In the genomic region with DNA sequence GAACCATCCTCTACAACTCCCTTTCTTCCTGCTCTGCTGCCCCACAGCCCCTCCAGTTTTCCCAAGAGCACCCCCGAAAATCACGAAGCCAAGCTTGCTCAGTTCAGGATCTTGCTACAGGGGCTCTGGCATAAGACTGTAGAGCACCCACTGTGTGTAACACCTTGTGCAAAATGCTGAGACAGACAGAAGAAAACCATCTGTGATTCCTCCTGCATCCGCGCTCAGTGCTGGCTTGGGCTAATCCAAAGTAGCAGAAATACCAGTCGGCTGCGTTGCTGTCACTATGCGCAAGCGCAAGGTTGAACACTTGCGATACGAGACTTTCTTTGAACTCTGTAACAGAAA, we compare ENCODE assay signal across 9 mouse cellular contexts. TPM values are rescaled to one million over a fixed set of nuclear protein-coding genes. Genes with fewer than 3 reads are reported as not detected.
DNase-seq lines count a peak whose midpoint lies in the region; ATAC-seq lines count a peak whose summit lies in the region.
"Had no signal": no experiment of that assay in that cellular context is flagged by ENCODE, and none has a peak within 500 bp of the region (broad histone marks: within the 10 kb centered on the region; RNA-seq: fewer than 3 reads in every experiment).

No protein-coding gene starts in this region.

- no peak overlapping the region for H3K4me2 ChIP-seq in neural tube, embryonic 12.5 days (replicated peaks)
- peak overlapping the region; percentile 54; the same call in 1 of the 2 replicates for H3K4me2 ChIP-seq in forebrain, embryonic 15.5 days (replicated peaks)

- H3K4me3 ChIP-seq in neural tube, embryonic 12.5 days, result no peak overlapping the region
- peak overlapping the region; percentile 61 for H3K4me3 ChIP-seq in forebrain, embryonic 15.5 days
- peak overlapping the region; percentile 54; the same call in 1 of the 2 replicates for H3K4me3 ChIP-seq in limb, embryonic 10.5 days

- peaks cover 9% of the 10 kb centered on the region; the same call in 1 of the 2 replicates for H3K4me1 ChIP-seq in neural tube, embryonic 12.5 days
- peaks cover 16% of the 10 kb centered on the region for H3K4me1 ChIP-seq in forebrain, embryonic 15.5 days
- peaks cover 40% of the 10 kb centered on the region for H3K4me1 ChIP-seq in limb, embryonic 10.5 days

- no peaks in the 10 kb centered on the region for H3K9me3 ChIP-seq in neural tube, embryonic 12.5 days
- no peaks in the 10 kb centered on the region for H3K9me3 ChIP-seq in forebrain, embryonic 15.5 days
- no peaks in the 10 kb centered on the region for H3K9me3 ChIP-seq in limb, embryonic 10.5 days (replicated peaks)
- H3K9me3 ChIP-seq: embryonic facial prominence, embryonic 15.5 days had no signal

- WGBS in neural tube, embryonic 12.5 days, result 84% methylated on average over 10 of the region's 10 CpGs
- 82% methylated on average over 10 of the region's 10 CpGs for WGBS in forebrain, embryonic 15.5 days
- WGBS in limb, embryonic 10.5 days, result 84% methylated on average over 10 of the region's 10 CpGs

- H3K9ac ChIP-seq in neural tube, embryonic 12.5 days, result no peak overlapping the region; the same call in 1 of the 2 replicates
- peak overlapping the region; percentile 91 for H3K9ac ChIP-seq in forebrain, embryonic 15.5 days (replicated peaks)

- peak; percentile 42; the same call in 1 of the 2 replicates for ATAC-seq in neural tube, embryonic 12.5 days (ENCODE audit: low FRiP score, low read depth)
- peak; percentile 55 for ATAC-seq in forebrain, embryonic 15.5 days (replicated peaks)
- no peak for ATAC-seq in cerebellum, adult (ENCODE audit: insufficient number of reproducible peaks, low FRiP score, low TSS enrichment)

- H3K36me3 ChIP-seq in neural tube, embryonic 12.5 days, result no peaks in the 10 kb centered on the region
- H3K36me3 ChIP-seq in forebrain, embryonic 15.5 days, result no peaks in the 10 kb centered on the region
- no peaks in the 10 kb centered on the region for H3K36me3 ChIP-seq in limb, embryonic 10.5 days
- H3K36me3 ChIP-seq: embryonic facial prominence, embryonic 15.5 days had no signal

- DNase-seq in neural tube, embryonic 10.5 days (ENCODE audit: extremely low spot score, low spot score), result no peak
- no peak for DNase-seq in limb, embryonic 10.5 days (ENCODE audit: low spot score)
- DNase-seq in cerebellum, postnatal 25 days, result no peak
- DNase-seq in kidney, adult 18-20 months, result no peak

- no peak overlapping the region for H3K27ac ChIP-seq in neural tube, embryonic 12.5 days
- H3K27ac ChIP-seq in forebrain, embryonic 15.5 days (replicated peaks), result peak overlapping the region; percentile 95
- H3K27ac ChIP-seq in limb, embryonic 10.5 days, result peak overlapping the region; percentile 89

- H3K27me3 ChIP-seq in neural tube, embryonic 12.5 days (replicated peaks), result no peaks in the 10 kb centered on the region
- no peaks in the 10 kb centered on the region for H3K27me3 ChIP-seq in forebrain, embryonic 15.5 days
- peaks cover 7% of the 10 kb centered on the region; the same call in 1 of the 2 replicates for H3K27me3 ChIP-seq in limb, embryonic 10.5 days (ENCODE audit: low read depth, poor library complexity, severe bottlenecking)

RNA-seq across cellular contexts. Expression of gene 1600014C23Rik, which starts 9.1 kb away (rescaled TPM):
- polyA plus RNA-seq in neural tube, embryonic 12.5 days (2016; fragmentation: Nextera tagmentation; extraction: Ambion mirVana), result not detected in 2 replicates
- 0.41 TPM in 1 of 2 replicates, not detected in the other for polyA plus RNA-seq in forebrain, embryonic 15.5 days (2015; fragmentation: Nextera tagmentation; extraction: Ambion mirVana)
- polyA plus RNA-seq in limb, embryonic 10.5 days (2016; fragmentation: Nextera tagmentation; extraction: Ambion mirVana), result 0.33 TPM in 1 of 2 replicates, not detected in the other
- polyA plus RNA-seq: embryonic facial prominence, embryonic 15.5 days; neural tube, embryonic 11.5 days had no signal

RNA-seq across cellular contexts. Expression of gene Tmem63b, which starts 37.8 kb away (rescaled TPM):
- polyA plus RNA-seq in neural tube, embryonic 12.5 days (2016; fragmentation: Nextera tagmentation; extraction: Ambion mirVana), result 106 and 108 TPM in 2 replicates
- 124 and 125 TPM in 2 replicates for polyA plus RNA-seq in forebrain, embryonic 15.5 days (2015; fragmentation: Nextera tagmentation; extraction: Ambion mirVana)
- 35.5 and 36.1 TPM in 2 replicates for polyA plus RNA-seq in limb, embryonic 10.5 days (2016; fragmentation: Nextera tagmentation; extraction: Ambion mirVana)

RNA-seq across cellular contexts. Expression of gene Mrpl14, which starts 38.4 kb away (rescaled TPM):
- polyA plus RNA-seq in neural tube, embryonic 12.5 days (2016; fragmentation: Nextera tagmentation; extraction: Ambion mirVana), result 101 and 102 TPM in 2 replicates
- polyA plus RNA-seq in forebrain, embryonic 15.5 days (2015; fragmentation: Nextera tagmentation; extraction: Ambion mirVana), result 122 and 125 TPM in 2 replicates
- polyA plus RNA-seq in limb, embryonic 10.5 days (2016; fragmentation: Nextera tagmentation; extraction: Ambion mirVana), result 160 and 167 TPM in 2 replicates
